Mouse (Mus musculus) heart, embryonic 16.5 days (tissue): ENCODE data around the gene Chd2. TPM values are rescaled to one million over a fixed set of nuclear protein-coding genes. Genes with fewer than 3 reads are reported as not detected.

Source experiments
- ATAC-seq: fragments of 200-750 bp; cut with Nextera tagmentation; replicated peaks from 2 replicates; pipeline ENCODE4 v1.8.0; 2017; ENCODE audit warnings: moderate number of reproducible peaks; ENCODE audit not compliant: insufficient read depth, low FRiP score; ENCODE audit errors: extremely low read depth
- H3K27ac ChIP-seq: fragments of 300-500 bp; sonication (generic); 2 replicates; pipeline ENCODE4 v1.5.1; 2014; ENCODE audit warnings: mild to moderate bottlenecking, low read length, control low read depth, moderate library complexity
- H3K27me3 ChIP-seq: fragments of 300-500 bp; sonication (generic); 2 replicates; pipeline ENCODE4 v1.6.1; 2014; ENCODE audit warnings: low read length, mixed read lengths; ENCODE audit not compliant: control insufficient read depth, insufficient read depth
- H3K36me3 ChIP-seq: fragments of 300-500 bp; sonication (generic); 2 replicates; pipeline ENCODE4 v1.6.1; 2014; ENCODE audit not compliant: control insufficient read depth, insufficient read depth
- H3K4me1 ChIP-seq: fragments of 300-500 bp; sonication (generic); 2 replicates; pipeline ENCODE4 v1.6.1; 2014; ENCODE audit warnings: low read length, mixed read lengths; ENCODE audit not compliant: control insufficient read depth, insufficient read depth
- H3K4me2 ChIP-seq: fragments of 300-500 bp; sonication (generic); 2 replicates; pipeline ENCODE4 v1.6.1; 2014; ENCODE audit warnings: low read depth, mild to moderate bottlenecking, control low read depth, low read length
- H3K4me3 ChIP-seq: fragments of 300-500 bp; sonication (generic); 2 replicates; pipeline ENCODE4 v1.5.1; 2014; ENCODE audit warnings: mild to moderate bottlenecking, control low read depth, low read length
- H3K9ac ChIP-seq: fragments of 300-500 bp; sonication (generic); 2 replicates; pipeline ENCODE4 v1.6.1; 2014; ENCODE audit warnings: low read length, control low read depth
- H3K9me3 ChIP-seq: fragments of 300-500 bp; sonication (generic); replicated peaks from 2 replicates; pipeline ENCODE4 v1.6.1; 2016; ENCODE audit warnings: low read length; ENCODE audit not compliant: control insufficient read depth
- WGBS: fragments of 180-500 bp; shearing (Covaris S2); extraction: QIAGEN DNeasy Blood & Tissue Kit; methylation state at CpG from one replicate; pipeline ENCODE4 v1.1.7; 2014; 5-methylcytosine and 5-hydroxymethylcytosine counted together
- polyA plus RNA-seq: library from polyadenylated mRNA; unstranded; fragments of >200 nt; fragmentation: Nextera tagmentation; extraction: Ambion mirVana; gene quantifications from 2 replicates; pipeline ENCODE4 v1.2.1, GENCODE M21; 2015

Gene Chd2
- polyA plus RNA-seq, 1 experiment from 2014 or later: 33.1 TPM

DNA sequence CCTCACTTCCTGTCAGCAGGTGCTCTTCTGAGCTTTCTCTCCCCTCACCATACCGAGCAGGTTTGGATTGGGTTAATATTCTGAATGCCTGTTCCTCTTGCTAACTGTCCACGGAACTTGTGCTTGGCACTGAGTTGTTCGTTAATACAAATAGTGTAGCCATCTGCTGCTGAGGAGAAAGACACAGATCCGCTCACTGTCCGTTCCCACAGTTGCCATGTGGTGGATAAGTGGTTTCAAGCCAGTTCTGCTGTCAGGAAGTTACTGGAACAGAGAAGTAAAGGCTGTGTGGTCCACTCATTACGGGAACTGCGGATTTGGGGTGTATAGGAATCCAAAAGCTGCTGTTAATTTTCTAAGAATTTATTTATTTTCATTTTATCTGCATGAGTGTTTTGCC, 158.8 kb downstream of the Chd2 start:
- H3K27ac ChIP-seq: no peak overlapping the region
- H3K9me3 ChIP-seq: no peaks in the 10 kb centered on the region
- H3K36me3 ChIP-seq: no peaks in the 10 kb centered on the region
- H3K4me2 ChIP-seq: no peak overlapping the region
- 78% methylated on average over 7 of the region's 7 CpGs for WGBS
- H3K4me3 ChIP-seq: no peak overlapping the region
- no peak for ATAC-seq
- H3K4me1 ChIP-seq: no peaks in the 10 kb centered on the region
- no peak overlapping the region for H3K9ac ChIP-seq
- peaks cover 25% of the 10 kb centered on the region for H3K27me3 ChIP-seq

- no peak overlapping the region for H3K9ac ChIP-seq
- H3K27ac ChIP-seq: no peak overlapping the region
- H3K27me3 ChIP-seq: peaks cover 47% of the 10 kb centered on the region
- no peak overlapping the region for H3K4me2 ChIP-seq
- peaks cover 13% of the 10 kb centered on the region for H3K4me1 ChIP-seq
- no peaks in the 10 kb centered on the region for H3K9me3 ChIP-seq
- H3K36me3 ChIP-seq: no peaks in the 10 kb centered on the region
- ATAC-seq: no peak
- no peak overlapping the region for H3K4me3 ChIP-seq
- 69% methylated on average over 6 of the region's 6 CpGs for WGBS
Measured at GRCm38 (mm10) chr7:73378034-73378433, 163.6 kb downstream of the Chd2 start.

DNA sequence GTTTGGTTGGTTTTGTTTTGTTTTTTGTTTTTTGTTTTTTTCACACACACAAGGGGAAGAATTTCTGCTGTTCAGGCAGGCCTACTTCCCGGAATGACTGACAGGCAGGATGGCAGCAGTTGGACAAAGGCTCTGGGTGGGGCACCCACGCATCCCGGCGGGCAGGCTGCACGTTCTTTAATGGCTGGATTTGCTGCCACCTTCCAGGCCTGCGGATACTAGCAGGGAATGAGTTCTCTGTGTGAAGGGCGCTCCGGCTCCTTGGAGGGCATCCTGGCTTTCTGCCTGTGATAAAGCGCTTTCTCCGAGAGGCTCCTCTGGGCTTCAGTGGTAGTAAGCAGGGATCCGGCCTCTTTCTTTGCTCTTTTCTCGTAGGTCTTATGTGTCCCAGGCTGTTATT, 164.3 kb downstream of the Chd2 start:
- WGBS: 61% methylated on average over 12 of the region's 12 CpGs
- Histone ChIP-seq H3K36me3 (no peaks in the 10 kb centered on the region), H3K27me3 (peaks cover 51% of the 10 kb centered on the region), H3K9me3 (no peaks in the 10 kb centered on the region), H3K4me3 (no peak overlapping the region), H3K4me1 (peaks cover 16% of the 10 kb centered on the region), H3K9ac (no peak overlapping the region), H3K27ac (no peak overlapping the region), H3K4me2 (no peak overlapping the region)
- ATAC-seq: no peak

Other genes with a start within 250 kb of the Chd2 start
- 3.6 and 4.4 TPM in 2 replicates for gene Rgma, start 166.3 kb downstream of the Chd2 start, polyA plus RNA-seq
- 63.0 and 64.3 TPM in 2 replicates for gene Fam174b, start 198.5 kb upstream of the Chd2 start, polyA plus RNA-seq